Mouse (Mus musculus) embryonic facial prominence, embryonic 13.5 days (tissue): Measurements from ENCODE around the gene Dpep1. TPM values are rescaled to one million over a fixed set of nuclear protein-coding genes. Genes with fewer than 3 reads are reported as not detected.
"Not testable (repeated sequence)": the region's sequence is repeated elsewhere in the genome, so short reads cannot be mapped to it uniquely, and the experiment has no call there.

Experiments
- ATAC-seq: fragments of 200-750 bp; cut with Nextera tagmentation; 2 replicates; pipeline ENCODE4 v1.8.0; 2017; ENCODE audit warnings: low read depth; ENCODE audit not compliant: insufficient number of reproducible peaks, insufficient read depth, low FRiP score, low TSS enrichment
- H3K27ac ChIP-seq: fragments of 300-500 bp; sonication (generic); 2 replicates; pipeline ENCODE4 v1.5.1; 2015; ENCODE audit warnings: moderate library complexity, mild to moderate bottlenecking, inconsistent platforms
- H3K27me3 ChIP-seq: fragments of 300-500 bp; sonication (generic); 2 replicates; pipeline ENCODE4 v1.6.1; 2015; ENCODE audit warnings: mild to moderate bottlenecking, inconsistent platforms
- H3K36me3 ChIP-seq: fragments of 300-500 bp; sonication (generic); 2 replicates; pipeline ENCODE4 v1.6.1; 2015; ENCODE audit warnings: mild to moderate bottlenecking, inconsistent platforms
- H3K4me1 ChIP-seq: fragments of 300-500 bp; sonication (generic); 2 replicates; pipeline ENCODE4 v1.6.1; 2015; ENCODE audit warnings: inconsistent platforms
- H3K4me2 ChIP-seq: fragments of 300-500 bp; sonication (generic); 2 replicates; pipeline ENCODE4 v1.6.1; 2015; ENCODE audit warnings: moderate library complexity, mild to moderate bottlenecking, inconsistent platforms
- H3K4me3 ChIP-seq: fragments of 300-500 bp; sonication (generic); 2 replicates; pipeline ENCODE4 v1.5.1; 2015; ENCODE audit warnings: mild to moderate bottlenecking, inconsistent platforms
- H3K9ac ChIP-seq: fragments of 300-500 bp; sonication (generic); 2 replicates; pipeline ENCODE4 v1.6.1; 2015; ENCODE audit warnings: mild to moderate bottlenecking, inconsistent platforms
- H3K9me3 ChIP-seq: fragments of 300-500 bp; sonication (generic); 2 replicates; pipeline ENCODE4 v1.6.1; 2016; ENCODE audit warnings: inconsistent platforms
- WGBS: fragments of 180-500 bp; shearing (Covaris S2); methylation state at CpG from one replicate; pipeline ENCODE4 v1.1.7; 2015; ENCODE audit warnings: mixed read lengths; 5-methylcytosine and 5-hydroxymethylcytosine counted together
- polyA plus RNA-seq: library from polyadenylated mRNA; unstranded; fragments of >200 nt; fragmentation: Nextera tagmentation; extraction: Ambion mirVana; gene quantifications from 2 replicates; pipeline ENCODE4 v1.2.1, GENCODE M21; 2015

The Dpep1 gene
- polyA plus RNA-seq, 1 experiment from 2014 or later, result 2.4 TPM

DNA sequence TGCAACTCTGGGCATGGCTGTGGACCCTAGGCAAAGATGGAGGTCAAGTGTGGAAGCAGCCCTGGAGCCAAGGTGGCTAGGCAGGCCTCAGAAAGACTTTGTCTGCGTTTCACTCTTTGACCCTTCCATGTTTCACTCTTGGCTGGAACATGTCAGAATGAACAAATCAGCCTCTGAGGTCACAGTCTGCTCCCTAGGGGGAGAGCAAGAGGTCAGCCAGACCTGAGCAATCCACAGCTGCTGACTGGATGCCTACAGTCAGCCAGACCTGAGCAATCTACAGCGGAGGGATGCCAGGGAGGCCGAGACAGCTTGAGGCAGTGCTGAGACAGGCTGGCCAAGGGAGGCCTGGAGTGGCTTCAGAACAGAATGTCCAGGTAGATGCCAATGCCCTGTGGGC lies 4.7 kb upstream of the Dpep1 start:
- Histone ChIP-seq H3K36me3 (no peaks in the 10 kb centered on the region), H3K27ac (no peak overlapping the region), H3K4me3 (no peak overlapping the region), H3K4me1 (peaks cover 20% of the 10 kb centered on the region), H3K9ac (no peak overlapping the region), H3K4me2 (no peak overlapping the region), H3K27me3 (no peaks in the 10 kb centered on the region), H3K9me3 (peaks cover 12% of the 10 kb centered on the region; the same call in 1 of the 2 replicates)
- WGBS, result 53% methylated on average over 3 of the region's 3 CpGs
- no peak for ATAC-seq

DNA sequence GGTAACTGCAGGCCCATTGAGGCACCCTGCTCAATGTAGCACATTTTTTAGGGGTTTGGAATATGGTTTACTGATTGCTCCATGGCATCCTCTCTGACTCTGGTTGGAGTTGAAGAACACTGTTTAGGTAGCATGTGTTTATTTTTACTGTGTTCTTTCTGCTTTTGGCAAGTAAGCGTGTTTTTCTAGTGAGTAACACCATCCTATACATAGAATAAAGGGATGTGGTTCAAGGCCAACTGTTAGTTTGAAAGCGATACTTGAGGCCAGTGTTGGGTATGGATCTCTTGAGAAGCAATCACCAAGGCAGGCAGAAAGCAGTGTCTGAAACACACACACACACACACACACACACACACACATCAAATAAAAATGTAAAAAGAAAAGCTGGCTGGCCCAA lies 2.0 kb downstream of the Dpep1 start:
- ATAC-seq, result no peak
- Histone ChIP-seq H3K4me2 (no peak overlapping the region), H3K27me3 (no peaks in the 10 kb centered on the region), H3K4me3 (no peak overlapping the region), H3K36me3 (no peaks in the 10 kb centered on the region), H3K9me3 (no peaks in the 10 kb centered on the region), H3K9ac (no peak overlapping the region), H3K4me1 (peaks cover 46% of the 10 kb centered on the region), H3K27ac (no peak overlapping the region; the same call in 1 of the 2 replicates)
- WGBS, result 76% methylated on average over 2 of the region's 2 CpGs

DNA sequence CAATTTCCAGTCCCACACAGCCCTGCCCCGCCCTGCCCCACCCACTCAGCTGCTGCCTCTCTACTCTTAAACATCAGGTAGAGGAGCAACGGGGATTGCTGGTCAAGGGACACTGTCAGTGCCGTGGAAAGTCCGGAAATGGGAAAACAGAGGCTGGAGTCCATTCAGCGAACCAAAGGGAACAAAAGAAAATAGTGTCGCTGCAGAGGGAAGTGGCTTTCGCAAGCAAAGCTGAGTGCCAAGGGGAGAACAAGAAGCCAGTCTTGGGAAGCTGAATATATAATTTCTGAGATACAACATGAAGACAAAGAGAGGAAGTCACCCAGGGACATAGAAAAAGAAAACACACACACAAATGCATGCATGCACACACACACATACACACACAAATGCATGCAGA lies 2.8 kb downstream of the Dpep1 start:
- WGBS, result 74% methylated on average over 7 of the region's 7 CpGs
- Histone ChIP-seq H3K36me3 (no peaks in the 10 kb centered on the region), H3K27ac (no peak overlapping the region), H3K9ac (no peak overlapping the region), H3K27me3 (no peaks in the 10 kb centered on the region), H3K4me3 (no peak overlapping the region), H3K4me2 (no peak overlapping the region), H3K4me1 (peaks cover 46% of the 10 kb centered on the region), H3K9me3 (no peaks in the 10 kb centered on the region)
- ATAC-seq, result no peak

DNA sequence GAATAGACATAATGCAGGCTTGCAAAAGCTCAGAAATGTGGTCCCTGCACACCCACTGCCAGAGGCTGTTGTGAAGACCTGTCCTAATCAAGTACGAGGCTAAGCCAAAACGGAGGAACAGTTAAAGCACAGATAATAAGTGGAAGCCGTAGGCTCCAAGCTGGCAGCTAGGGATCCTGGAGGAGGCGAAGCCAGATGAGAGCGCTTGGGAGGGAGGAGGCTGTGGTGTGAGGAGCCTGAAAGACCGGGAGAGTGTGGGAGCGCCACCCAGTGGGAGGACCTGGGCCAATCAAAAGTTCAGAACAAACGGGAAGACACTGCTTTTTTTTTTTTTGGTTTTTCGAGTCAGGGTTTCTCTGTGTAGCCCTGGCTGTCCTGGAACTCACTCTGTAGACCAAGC lies 4.6 kb downstream of the Dpep1 start:
- H3K9me3 ChIP-seq, result no peaks in the 10 kb centered on the region
- no peak overlapping the region for H3K4me3 ChIP-seq
- H3K4me2 ChIP-seq, result peak overlapping the region; percentile 45
- H3K36me3 ChIP-seq, result no peaks in the 10 kb centered on the region
- H3K4me1 ChIP-seq, result peaks cover 34% of the 10 kb centered on the region
- ATAC-seq, result no peak
- H3K27me3 ChIP-seq, result no peaks in the 10 kb centered on the region
- H3K9ac ChIP-seq, result no peak overlapping the region
- no peak overlapping the region for H3K27ac ChIP-seq
- under 1% methylated on average over 9 of the region's 9 CpGs for WGBS

DNA sequence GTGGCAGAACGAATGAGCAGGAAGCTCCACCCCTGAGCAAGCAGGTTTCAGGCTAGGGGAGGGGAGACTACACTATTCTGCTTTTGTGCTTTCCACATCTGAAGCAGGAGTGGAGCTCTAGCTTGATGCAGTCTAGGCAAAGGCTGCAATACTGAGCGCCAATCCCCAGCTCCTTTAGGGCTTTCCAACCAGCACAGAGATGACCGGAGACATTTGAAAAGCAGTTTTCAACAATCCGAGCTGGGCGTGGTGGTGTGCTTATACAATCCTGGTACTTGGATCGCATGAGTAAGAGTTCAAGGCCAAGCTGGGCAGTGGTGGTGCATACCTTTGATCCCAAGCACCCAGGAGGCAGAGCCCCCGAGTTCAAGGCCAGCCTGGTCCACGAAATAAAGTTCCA lies 5.9 kb downstream of the Dpep1 start:
- WGBS, result 53% methylated on average over 8 of the region's 8 CpGs
- H3K36me3 ChIP-seq, result no peaks in the 10 kb centered on the region
- no peaks in the 10 kb centered on the region for H3K27me3 ChIP-seq
- no peak for ATAC-seq
- no peak overlapping the region for H3K4me2 ChIP-seq
- peaks cover 21% of the 10 kb centered on the region for H3K4me1 ChIP-seq
- no peak overlapping the region for H3K4me3 ChIP-seq
- no peak overlapping the region for H3K27ac ChIP-seq
- no peaks in the 10 kb centered on the region for H3K9me3 ChIP-seq
- H3K9ac ChIP-seq, result no peak overlapping the region

DNA sequence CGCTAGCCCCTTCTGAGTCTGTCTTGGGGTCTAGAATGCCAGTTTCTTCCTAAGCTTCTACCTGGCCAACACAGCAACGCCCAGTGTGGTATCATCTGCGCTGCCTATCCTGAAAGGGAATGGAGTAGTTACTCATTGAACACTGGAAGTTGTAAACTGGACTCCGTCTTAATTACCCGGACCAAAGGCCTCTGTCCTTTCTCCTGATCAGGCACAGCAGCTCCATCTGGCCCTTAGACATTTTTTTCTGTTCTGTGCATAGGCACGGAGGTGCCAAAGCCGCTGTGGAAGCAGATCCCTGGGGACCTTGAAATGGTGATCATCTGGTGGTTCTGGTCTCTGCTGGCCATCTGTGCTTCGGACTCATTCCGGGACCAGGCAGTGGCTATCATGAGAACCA lies 7.7 kb downstream of the Dpep1 start:
- Histone ChIP-seq H3K27ac (no peak overlapping the region), H3K4me3 (no peak overlapping the region), H3K27me3 (no peaks in the 10 kb centered on the region), H3K4me2 (no peak overlapping the region), H3K36me3 (no peaks in the 10 kb centered on the region), H3K9me3 (no peaks in the 10 kb centered on the region), H3K9ac (no peak overlapping the region), H3K4me1 (peaks cover 7% of the 10 kb centered on the region)
- no peak for ATAC-seq
- WGBS, result 87% methylated on average over 9 of the region's 9 CpGs

DNA sequence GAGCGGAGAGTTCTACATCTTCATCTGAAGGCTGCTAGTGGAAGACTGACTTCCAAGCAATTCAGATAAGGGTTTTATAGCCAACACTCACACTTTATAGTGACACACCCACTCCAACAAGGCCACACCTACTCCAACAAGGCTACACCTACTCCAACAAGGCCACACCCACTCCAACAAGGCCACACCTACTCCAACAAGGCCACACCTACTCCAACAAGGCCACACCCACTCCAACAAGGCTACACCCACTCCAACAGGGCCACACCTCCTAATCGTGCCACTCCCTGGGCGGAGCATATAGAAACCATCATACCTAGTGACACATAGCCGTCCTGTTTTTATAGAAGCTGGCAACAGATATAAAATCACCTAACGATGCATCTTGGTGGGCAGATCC lies 11.0 kb downstream of the Dpep1 start:
- WGBS, result 79% methylated on average over 5 of the region's 5 CpGs
- H3K27ac ChIP-seq, result not testable (repeated sequence)

DNA sequence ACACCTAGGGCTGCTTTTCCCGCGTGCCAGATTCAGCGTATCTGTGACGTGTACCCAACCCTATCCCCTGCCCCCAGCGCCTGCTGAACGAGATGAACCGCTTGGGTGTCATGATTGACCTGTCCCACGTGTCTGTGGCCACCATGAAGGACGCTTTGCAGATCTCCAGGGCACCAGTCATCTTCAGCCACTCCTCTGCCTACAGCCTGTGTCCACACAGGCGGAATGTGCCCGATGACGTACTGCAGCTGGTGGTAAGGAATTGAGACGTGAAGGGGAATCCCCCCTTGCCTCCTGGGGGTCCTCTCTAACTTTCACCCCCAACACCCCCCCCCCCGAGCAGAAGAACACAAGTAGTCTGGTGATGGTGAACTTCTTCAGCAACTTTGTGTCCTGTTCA lies 13.8 kb downstream of the Dpep1 start:
- peaks cover 13% of the 10 kb centered on the region for H3K36me3 ChIP-seq
- WGBS, result 72% methylated on average over 14 of the region's 14 CpGs
- H3K4me1 ChIP-seq, result 0 out of 2 replicates have a peak, but pooled peaks cover 3% of the 10 kb centered on the region
- H3K4me3 ChIP-seq, result no peak overlapping the region
- H3K27ac ChIP-seq, result no peak overlapping the region
- ATAC-seq, result no peak
- no peak overlapping the region for H3K9ac ChIP-seq
- H3K9me3 ChIP-seq, result no peaks in the 10 kb centered on the region
- no peak overlapping the region for H3K4me2 ChIP-seq
- H3K27me3 ChIP-seq, result no peaks in the 10 kb centered on the region

More for the DNA sequence above, 11.0 kb downstream of the Dpep1 start:
- not testable (repeated sequence) for ATAC-seq, H3K4me1 ChIP-seq, H3K9ac ChIP-seq, H3K4me2 ChIP-seq, H3K36me3 ChIP-seq, H3K9me3 ChIP-seq, H3K4me3 ChIP-seq, H3K27me3 ChIP-seq

DNA sequence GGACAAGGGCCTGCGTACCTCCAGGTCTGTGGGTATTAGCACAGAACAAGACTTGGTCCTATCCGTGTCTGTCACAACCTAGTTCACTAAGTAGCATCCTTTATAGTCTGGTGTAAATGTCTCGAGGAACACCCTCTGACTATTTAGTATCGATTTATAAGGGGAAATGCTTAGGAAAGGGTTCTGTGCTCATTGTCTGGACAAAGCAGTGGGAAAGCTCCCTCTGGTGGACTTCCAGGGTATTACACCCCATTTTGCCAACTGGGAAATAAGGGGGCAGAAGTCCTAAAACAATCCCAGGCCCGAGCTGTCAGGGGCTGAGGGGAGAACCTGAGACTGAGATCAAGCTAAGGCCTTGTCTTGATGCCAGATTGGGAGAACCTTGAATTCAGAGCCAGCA lies 16.2 kb downstream of the Dpep1 start:
- H3K27me3 ChIP-seq, result no peaks in the 10 kb centered on the region
- no peak overlapping the region for H3K27ac ChIP-seq
- H3K4me1 ChIP-seq, result 0 out of 2 replicates have a peak, but pooled peaks cover 3% of the 10 kb centered on the region
- H3K4me3 ChIP-seq, result no peak overlapping the region
- H3K36me3 ChIP-seq, result peaks cover 33% of the 10 kb centered on the region
- 28% methylated on average over 5 of the region's 5 CpGs for WGBS
- H3K9ac ChIP-seq, result no peak overlapping the region
- no peaks in the 10 kb centered on the region for H3K9me3 ChIP-seq
- no peak for ATAC-seq
- H3K4me2 ChIP-seq, result no peak overlapping the region

DNA sequence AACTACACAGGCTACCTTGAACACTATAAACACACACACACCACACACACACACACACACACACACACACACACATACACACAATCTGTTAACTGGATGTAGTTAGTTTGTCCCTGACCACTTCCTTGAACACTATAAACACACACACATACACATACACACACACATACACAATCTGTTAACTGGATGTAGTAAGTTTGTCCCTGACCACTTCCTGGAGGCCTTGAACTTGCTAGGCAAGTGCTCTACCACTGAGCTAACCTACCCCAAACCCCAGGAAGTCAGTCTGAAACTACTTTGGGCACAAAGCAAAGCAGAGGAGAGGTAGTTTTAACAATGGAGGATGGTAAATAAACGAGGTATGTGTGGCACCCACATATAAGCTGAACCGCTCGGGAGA lies 17.5 kb downstream of the Dpep1 start:
- Histone ChIP-seq H3K4me3 (no peak overlapping the region), H3K4me1 (0 out of 2 replicates have a peak, but pooled peaks cover 3% of the 10 kb centered on the region), H3K9me3 (no peaks in the 10 kb centered on the region), H3K27me3 (no peaks in the 10 kb centered on the region), H3K36me3 (peaks cover 46% of the 10 kb centered on the region), H3K9ac (0 out of 2 replicates have a peak overlapping the region, but pooled peaks have one; percentile 11), H3K4me2 (no peak overlapping the region), H3K27ac (no peak overlapping the region)
- ATAC-seq, result no peak
- 85% methylated on average over 3 of the region's 3 CpGs for WGBS

DNA sequence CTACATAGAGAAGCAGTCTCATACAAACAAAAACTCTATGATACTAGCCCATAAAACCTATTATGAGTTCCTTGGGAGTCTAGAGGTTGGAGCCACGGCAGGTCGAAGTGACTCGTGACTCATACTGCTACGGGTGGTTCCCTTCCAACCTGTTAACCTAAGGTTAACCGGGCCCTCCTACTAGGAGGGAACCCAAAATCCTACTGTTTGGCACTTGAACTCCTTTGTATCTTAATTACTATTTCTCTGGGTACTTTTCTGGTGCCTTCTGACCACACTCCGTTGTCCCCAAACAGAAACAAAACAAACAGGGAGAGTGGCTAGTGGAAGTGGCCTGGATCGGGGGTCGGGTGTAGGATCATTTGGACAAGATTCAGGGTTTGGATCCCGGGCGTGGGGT lies 25.8 kb downstream of the Dpep1 start:
- Histone ChIP-seq H3K4me3 (peak overlapping the region; percentile 98), H3K9me3 (no peaks in the 10 kb centered on the region), H3K27ac (0 out of 2 replicates have a peak overlapping the region, but pooled peaks have one; percentile 39), H3K4me2 (peak overlapping the region; percentile 91), H3K4me1 (peaks cover 20% of the 10 kb centered on the region), H3K36me3 (peaks cover 34% of the 10 kb centered on the region), H3K27me3 (no peaks in the 10 kb centered on the region), H3K9ac (peak overlapping the region; percentile 99)
- WGBS, result 46% methylated on average over 10 of the region's 10 CpGs
- no peak for ATAC-seq

DNA sequence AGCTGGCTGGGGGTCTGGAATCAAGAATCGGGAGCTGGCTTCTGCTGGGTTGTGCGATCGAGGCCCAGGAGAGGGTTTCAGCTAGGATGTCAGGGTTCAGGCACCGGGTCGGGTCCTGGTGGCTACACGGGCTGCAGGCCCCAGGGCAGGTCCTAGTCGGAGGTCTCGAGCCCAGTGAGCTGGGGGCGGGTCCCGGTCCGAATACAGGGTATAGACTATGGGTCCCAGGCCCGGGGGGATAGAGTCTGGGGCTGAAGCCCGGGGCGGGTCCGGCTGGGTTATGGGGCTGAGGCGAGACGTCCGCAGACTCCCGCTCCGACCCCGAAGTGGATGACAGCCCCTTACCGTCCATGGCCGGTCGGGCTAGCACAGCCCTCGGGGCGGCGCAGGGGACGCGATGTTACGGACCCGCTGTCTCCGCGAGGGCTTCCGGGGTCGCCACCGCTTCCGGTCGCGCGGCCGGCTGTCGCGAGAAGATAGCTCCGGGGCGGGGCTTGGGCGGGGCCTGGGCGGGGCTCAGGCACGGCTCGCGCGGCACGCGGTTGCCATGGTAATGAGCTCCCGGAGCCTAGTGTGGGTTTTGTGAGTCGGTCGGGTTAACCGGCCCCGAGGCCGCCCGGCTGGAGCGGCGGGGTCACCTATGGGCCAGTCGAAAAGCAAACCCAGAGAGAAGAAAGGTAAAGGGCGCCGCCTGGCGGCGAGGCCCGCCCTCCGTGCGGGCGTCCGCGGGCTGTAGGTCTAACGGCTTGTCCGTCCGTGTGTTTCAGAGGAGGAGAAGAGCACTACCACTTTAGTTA lies 26.5 kb downstream of the Dpep1 start, which contains the start of the genes Chmp1a and Spata33:
Chmp1a (minus strand) TSS at position 443 of the 797 bp plus-strand sequence.
Spata33 (plus strand) TSS at position 512 of the 797 bp plus-strand sequence.
- Histone ChIP-seq H3K4me1 (peaks cover 20% of the 10 kb centered on the region), H3K4me2 (peak within 1 kb of the TSS; percentile 91), H3K27me3 (no peaks in the 10 kb centered on the region), H3K9me3 (no peaks in the 10 kb centered on the region), H3K9ac (peak within 1 kb of the TSS; percentile 99), H3K27ac (peak within 1 kb of the TSS; percentile 39; the same call in 1 of the 2 replicates), H3K4me3 (peak within 1 kb of the TSS; percentile 98), H3K36me3 (peaks cover 28% of the 10 kb centered on the region)
- 1% methylated on average over 67 of the region's 76 CpGs for WGBS
- peak; percentile 85 for ATAC-seq
